Mouse (Mus musculus) stomach, postnatal 0 days (tissue): ENCODE data around the gene Zmiz1.

Experiments used
- CTCF ChIP-seq: IDR thresholded peaks from 2 replicates; pipeline ENCODE4 v1.5.1; 2016; ENCODE audit warnings: antibody characterized with exemption, low read depth, mild to moderate bottlenecking, moderate library complexity
- EP300 ChIP-seq: optimal IDR thresholded peaks from 2 replicates; pipeline ENCODE3; 2016; ENCODE audit warnings: antibody characterized with exemption

- TF ChIP-seq CTCF, result peak; percentile 27; the same call in 1 of the 2 replicates
- TF ChIP-seq EP300, result no peak
Observed at GRCm38 (mm10) chr14:25527321-25527720, 68.3 kb downstream of the Zmiz1 start.
